Mouse (Mus musculus): ENCODE measurements around the gene Nrcam.
A peak's percentile ranks its signal among the peaks of the same experiment; 100 is the strongest.

Nrcam gene

GRCm38 (mm10) chr12:44515066-44515465 is 186.4 kb downstream of the Nrcam start:
- no peak for DNase-seq (ENCODE audit: low spot score)

- no peak for DNase-seq (ENCODE audit: low spot score)
These were observed 190.9 kb downstream of the Nrcam start for GRCm38 (mm10) chr12:44519440-44520141.

GRCm38 (mm10) chr12:44521496-44521895 is 192.8 kb downstream of the Nrcam start:
- no peak for DNase-seq (ENCODE audit: low spot score)

GRCm38 (mm10) chr12:44524621-44525565 is 196.2 kb downstream of the Nrcam start:
- no peak for DNase-seq (ENCODE audit: low spot score)

GRCm38 (mm10) chr12:44528391-44529016 is 199.8 kb downstream of the Nrcam start:
- DNase-seq (ENCODE audit: low spot score), result no peak

- no peak for DNase-seq (ENCODE audit: low spot score)
These were observed 203.8 kb downstream of the Nrcam start for GRCm38 (mm10) chr12:44532337-44533113.

- DNase-seq (ENCODE audit: low spot score), result no peak
These were observed 205.5 kb downstream of the Nrcam start for GRCm38 (mm10) chr12:44534100-44534633.

- no peak for DNase-seq (ENCODE audit: low spot score)
These were observed 206.9 kb downstream of the Nrcam start for GRCm38 (mm10) chr12:44535623-44536022.

- peak; percentile 33 for DNase-seq (ENCODE audit: low spot score)
These were observed 219.2 kb downstream of the Nrcam start for GRCm38 (mm10) chr12:44547721-44548369.

GRCm38 (mm10) chr12:44548465-44548864 is 219.8 kb downstream of the Nrcam start:
- DNase-seq (ENCODE audit: low spot score), result no peak

GRCm38 (mm10) chr12:44551614-44552013 is 222.9 kb downstream of the Nrcam start:
- no peak for DNase-seq (ENCODE audit: low spot score)

GRCm38 (mm10) chr12:44554051-44554450 is 225.4 kb downstream of the Nrcam start:
- DNase-seq (ENCODE audit: low spot score), result no peak

GRCm38 (mm10) chr12:44554808-44555207 is 226.1 kb downstream of the Nrcam start:
- no peak for DNase-seq (ENCODE audit: low spot score)

GRCm38 (mm10) chr12:44560002-44560401 is 231.3 kb downstream of the Nrcam start:
- no peak for DNase-seq (ENCODE audit: low spot score)

GRCm38 (mm10) chr12:44570070-44570469 is 241.4 kb downstream of the Nrcam start:
- DNase-seq (ENCODE audit: low spot score), result no peak

GRCm38 (mm10) chr12:44572664-44573063 is 244.0 kb downstream of the Nrcam start:
- no peak for DNase-seq (ENCODE audit: low spot score)

GRCm38 (mm10) chr12:44574167-44574566 is 245.5 kb downstream of the Nrcam start:
- DNase-seq (ENCODE audit: low spot score), result no peak

GRCm38 (mm10) chr12:44601410-44602149 is 272.9 kb downstream of the Nrcam start:
- peak; percentile 63 for DNase-seq (ENCODE audit: low spot score)

- DNase-seq (ENCODE audit: low spot score), result no peak
These were observed 273.7 kb downstream of the Nrcam start for GRCm38 (mm10) chr12:44602269-44602957.

GRCm38 (mm10) chr12:44602958-44603331 is 274.3 kb downstream of the Nrcam start:
- DNase-seq (ENCODE audit: low spot score), result no peak
